Mouse (Mus musculus) kidney, postnatal 10 days (tissue): ENCODE measurements around the gene Wwp2.

Source experiments
- DNase-seq: peaks from one replicate; pipeline ENCODE4 v3.0.0; 2021; ENCODE audit warnings: mixed read lengths

Wwp2 gene

DNA sequence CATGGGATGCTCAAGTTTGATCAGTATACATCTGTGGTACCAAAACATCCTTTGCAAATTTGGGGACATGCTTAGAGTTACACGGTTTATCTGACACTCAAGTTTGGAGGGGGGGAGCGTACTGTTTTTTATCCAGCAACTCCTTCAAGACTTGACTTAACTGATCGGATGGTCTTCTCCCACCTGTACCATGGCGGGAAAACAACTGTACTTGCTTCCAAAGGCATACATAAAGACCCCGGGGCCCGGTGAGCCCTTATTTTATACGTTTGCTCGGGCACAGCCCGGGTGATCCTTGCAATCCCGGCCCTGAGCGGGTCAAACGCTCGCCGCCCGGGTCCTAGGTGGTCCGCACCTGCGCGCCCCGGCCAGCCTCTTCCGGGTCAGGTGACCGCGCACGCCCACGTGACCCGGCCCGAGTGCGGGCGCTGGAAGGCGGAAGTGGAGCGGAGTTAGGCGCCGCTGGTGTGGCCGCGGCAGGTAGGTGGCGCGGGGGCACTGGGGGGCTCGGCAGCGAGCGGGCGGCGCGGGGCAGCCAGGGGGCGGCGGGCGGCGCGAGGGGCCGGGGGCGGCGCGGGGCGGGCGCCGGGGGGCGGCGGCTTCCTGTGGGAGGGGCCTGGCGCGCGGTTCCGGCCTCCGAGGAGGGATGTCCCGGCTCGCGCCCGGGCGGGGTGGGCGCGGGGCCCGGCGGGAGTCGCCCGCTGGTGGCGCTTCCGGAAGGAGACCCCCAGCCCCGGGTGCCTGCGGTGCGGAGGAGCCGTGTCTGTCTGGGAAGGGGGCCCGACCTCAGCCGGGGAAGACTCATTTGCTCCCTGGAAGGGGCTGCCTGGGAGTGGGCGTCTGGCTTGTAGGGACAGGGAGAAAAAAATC lies at the start of gene Wwp2:
Gene Wwp2 (plus strand): TSS at position 404 of the 870 bp plus-strand sequence.
- DNase-seq, result peak; percentile 88

GRCm38 (mm10) chr8:107386642-107387041 lies 49.5 kb upstream of the Wwp2 start:
- DNase-seq, result peak; percentile 22

GRCm38 (mm10) chr8:107387861-107388260 lies 48.3 kb upstream of the Wwp2 start:
- peak; percentile 68 for DNase-seq

DNA sequence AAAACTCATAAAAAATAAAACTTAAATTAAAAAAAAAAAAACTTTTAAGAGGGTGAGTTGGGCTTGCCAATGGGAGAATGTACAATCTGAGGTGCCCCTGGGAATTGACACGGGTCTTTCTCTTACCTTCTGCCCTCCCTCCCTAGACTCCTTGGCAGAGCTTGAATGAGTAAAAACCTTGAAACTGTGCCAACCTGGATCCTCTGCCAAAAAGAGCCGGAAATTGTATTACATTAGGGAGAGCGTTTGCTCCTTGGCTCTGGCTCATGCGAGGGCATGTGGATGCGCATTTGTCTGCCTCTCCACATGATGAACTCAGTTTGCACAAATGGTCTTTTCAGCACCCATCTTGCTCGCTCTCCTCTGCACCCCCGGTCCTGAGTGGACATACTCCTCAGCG lies 46.6 kb upstream of the Wwp2 start:
- DNase-seq, result peak; percentile 82

DNA sequence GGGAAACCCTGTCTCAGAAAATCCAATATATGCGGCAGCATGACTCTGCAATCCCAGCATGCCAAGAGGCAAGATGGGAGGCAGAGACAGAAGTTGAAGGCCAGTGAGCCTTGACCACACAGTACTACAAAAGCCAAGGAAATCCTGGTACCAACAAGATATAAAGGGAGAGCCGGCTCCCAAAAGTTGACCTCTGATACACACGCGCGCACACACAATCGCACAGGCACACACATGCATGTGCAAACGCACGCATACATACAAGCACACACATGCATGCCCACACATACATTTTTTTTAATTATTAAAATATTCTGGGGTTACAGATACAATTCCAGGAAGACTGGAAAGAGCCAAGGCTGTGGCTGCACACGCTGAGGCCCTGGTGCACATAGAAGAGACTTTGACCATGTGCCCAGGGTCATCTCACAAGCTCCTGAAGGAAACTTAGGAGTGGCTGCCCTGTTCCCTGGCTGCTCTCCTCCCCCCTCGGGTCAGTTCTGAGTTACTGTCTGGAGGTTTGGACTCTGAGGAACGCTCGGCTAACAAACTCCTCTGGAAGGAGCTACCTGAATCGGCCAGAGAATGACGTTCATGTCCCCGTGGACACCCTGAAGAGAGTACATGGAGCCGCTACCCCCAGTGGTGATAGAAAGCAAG lies 45.6 kb upstream of the Wwp2 start:
- DNase-seq, result peak; percentile 47

DNA sequence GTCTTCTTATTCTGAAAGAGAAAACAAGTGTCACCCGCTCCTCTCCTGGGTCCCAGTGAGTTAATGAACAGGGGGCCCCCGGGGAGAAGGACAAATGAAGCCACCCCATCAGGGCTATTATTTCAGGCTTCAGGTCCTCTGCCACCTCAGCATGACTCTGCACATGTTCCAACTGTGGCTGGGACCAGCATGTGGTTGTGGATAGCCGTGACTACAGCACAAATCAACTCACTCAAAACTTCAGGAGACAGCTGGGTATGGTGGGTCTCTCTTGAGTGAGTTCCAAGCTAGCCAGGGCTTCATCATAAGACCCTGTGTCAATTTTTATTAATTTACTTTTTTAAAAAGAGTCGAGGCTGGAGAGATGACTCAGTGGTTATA lies 45.0 kb upstream of the Wwp2 start:
- no peak for DNase-seq

- no peak for DNase-seq
Measured at GRCm38 (mm10) chr8:107395397-107395796, 40.8 kb upstream of the Wwp2 start.

GRCm38 (mm10) chr8:107396106-107396670 lies 40.0 kb upstream of the Wwp2 start:
- DNase-seq, result no peak

- no peak for DNase-seq
Measured at GRCm38 (mm10) chr8:107397665-107398064, 38.5 kb upstream of the Wwp2 start.

DNA sequence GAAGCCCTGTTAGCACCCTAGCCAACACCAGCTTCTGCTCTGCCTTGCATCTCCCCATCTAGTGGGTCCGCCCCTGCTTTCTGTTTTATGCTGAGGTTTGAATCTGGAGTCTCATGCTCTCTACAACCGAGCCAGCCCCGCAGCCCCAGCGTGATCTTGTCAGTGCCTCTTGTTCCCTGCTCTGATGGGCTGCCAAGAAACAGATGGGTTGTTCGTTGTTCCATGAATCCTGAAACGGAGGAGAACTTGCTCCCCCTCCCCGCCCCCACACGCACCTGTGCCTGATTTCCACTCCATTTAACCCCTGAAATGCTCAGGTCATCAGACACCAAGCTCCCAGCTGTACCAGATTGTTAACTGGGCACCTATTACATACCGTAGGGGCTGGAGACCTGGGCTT lies 36.7 kb upstream of the Wwp2 start:
- peak; percentile 13 for DNase-seq

- DNase-seq, result no peak
Measured at GRCm38 (mm10) chr8:107401866-107402265, 34.3 kb upstream of the Wwp2 start.

- DNase-seq, result peak; percentile 88
Measured at GRCm38 (mm10) chr8:107403038-107403781, 33.0 kb upstream of the Wwp2 start, which contains the start of gene Nqo1. Nqo1 (minus strand) TSS chr8:107403206.

DNA sequence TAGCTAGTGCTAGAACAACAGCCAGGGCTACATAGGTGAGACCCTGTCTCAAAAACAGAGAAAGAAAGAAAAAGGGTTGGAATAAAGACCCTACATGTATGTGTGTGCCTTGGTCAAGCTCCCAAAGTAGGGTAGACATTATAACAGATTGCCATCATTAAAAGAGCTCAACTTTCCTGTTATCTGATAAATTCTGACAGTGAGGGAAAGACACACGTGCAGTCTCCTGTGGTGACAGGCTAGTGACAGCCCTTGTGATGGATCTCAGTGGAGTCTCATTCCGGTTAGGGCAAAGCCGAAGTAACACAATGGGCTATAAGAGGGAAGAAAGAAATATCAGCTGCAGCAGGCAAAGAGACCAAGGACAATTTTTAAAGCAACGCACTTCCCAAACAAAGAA lies 32.1 kb upstream of the Wwp2 start:
- no peak for DNase-seq

- DNase-seq, result no peak
Measured at GRCm38 (mm10) chr8:107405935-107406334, 30.2 kb upstream of the Wwp2 start.

DNA sequence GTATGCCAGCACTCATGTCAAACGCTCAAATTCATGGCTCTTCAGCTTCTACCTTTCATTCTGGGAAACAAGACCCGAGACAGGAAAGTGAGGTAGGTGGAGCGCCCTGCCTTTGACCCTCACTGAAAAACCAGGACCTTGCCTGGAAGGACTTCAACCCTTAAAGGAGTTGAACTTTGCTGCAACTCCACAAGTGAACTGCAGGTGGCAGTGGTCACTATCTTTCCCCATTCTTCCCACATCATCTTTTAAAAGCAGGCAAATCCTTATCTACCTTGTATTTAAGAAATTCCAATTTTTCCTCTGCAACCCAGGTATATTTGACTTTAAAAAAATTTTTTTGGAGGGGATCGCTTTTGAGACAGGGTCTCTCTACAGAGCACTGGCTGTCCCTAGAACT lies 24.8 kb upstream of the Wwp2 start:
- peak; percentile 37 for DNase-seq

- DNase-seq, result no peak
Measured at GRCm38 (mm10) chr8:107412552-107412951, 23.6 kb upstream of the Wwp2 start.

- DNase-seq, result no peak
Measured at GRCm38 (mm10) chr8:107413881-107414280, 22.3 kb upstream of the Wwp2 start.

DNA sequence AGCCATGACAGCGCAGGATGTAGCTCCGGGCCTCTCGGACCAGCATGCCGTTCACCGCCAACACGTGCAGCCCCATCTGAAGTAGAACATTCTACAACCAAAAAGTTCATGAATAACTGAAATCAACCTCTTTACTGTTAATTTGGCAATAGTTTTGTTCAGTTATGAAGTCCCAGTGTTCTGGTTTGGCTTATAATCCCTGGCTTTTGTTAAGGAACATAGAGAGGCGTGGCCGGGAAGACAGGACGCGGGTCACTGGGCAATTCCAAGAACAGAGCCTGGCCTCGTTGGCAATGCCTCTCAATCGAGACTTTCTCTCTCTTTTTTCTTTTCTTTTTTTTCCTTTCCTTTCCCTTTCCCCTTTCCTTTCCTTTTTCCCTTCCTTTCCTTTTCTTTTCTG lies 19.2 kb upstream of the Wwp2 start:
- no peak for DNase-seq

- no peak for DNase-seq
Measured at GRCm38 (mm10) chr8:107424176-107424575, 12.0 kb upstream of the Wwp2 start.

- peak; percentile 99 for DNase-seq
Measured at GRCm38 (mm10) chr8:107424597-107425229, 11.5 kb upstream of the Wwp2 start, which contains the start of gene Nob1. Nob1 (minus strand) TSS chr8:107425051.

DNA sequence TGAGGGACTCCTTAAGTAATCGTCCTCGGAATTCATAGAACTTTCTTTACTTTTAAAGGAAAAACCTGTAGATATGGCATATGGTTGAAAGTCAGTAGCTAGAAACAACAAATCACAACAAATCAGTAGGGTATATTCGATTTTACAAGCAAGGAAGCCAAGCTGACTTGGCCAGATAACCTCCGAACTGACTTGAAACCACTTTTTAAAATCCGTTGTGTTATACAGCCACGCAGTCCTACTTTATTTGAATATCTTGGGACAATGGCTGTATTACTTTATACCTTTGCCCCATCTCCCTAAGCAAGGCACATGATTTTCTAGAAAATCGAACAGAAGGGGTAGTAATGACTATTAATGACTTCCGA lies 11.0 kb upstream of the Wwp2 start:
- DNase-seq, result no peak

- no peak for DNase-seq
Measured at GRCm38 (mm10) chr8:107430821-107431220, 5.3 kb upstream of the Wwp2 start.
